Mouse (Mus musculus) layer of hippocampus, postnatal 25 days (tissue): ENCODE measurements around the gene Slirp. TPM values are rescaled to one million over a fixed set of nuclear protein-coding genes. Genes with fewer than 3 reads are reported as not detected.
A peak's percentile ranks its signal among the peaks of the same experiment; 100 is the strongest.
"Not testable (repeated sequence)": the region's sequence is repeated elsewhere in the genome, so short reads cannot be mapped to it uniquely, and the experiment has no call there.

ENCODE experiments used
- DNase-seq, 2 experiments: peaks; one replicate each; pipeline ENCODE4 v3.0.0; 2022; ENCODE audit warnings: mixed read lengths in 2 of 2, low spot score in 1 of 2; ENCODE audit errors: extremely low spot score in 1 of 2
- total RNA-seq, 2 experiments: library from RNA; stranded (reverse); gene quantifications; 2 replicates each; pipeline ENCODE4 v1.2.3; 2021

The Slirp gene
- total RNA-seq, 2 experiments from 2014 or later, result 98.9 to 101 TPM

GRCm38 (mm10) chr12:87426354-87427031, 17.2 kb upstream of the Slirp start:
- no peak for DNase-seq

DNA sequence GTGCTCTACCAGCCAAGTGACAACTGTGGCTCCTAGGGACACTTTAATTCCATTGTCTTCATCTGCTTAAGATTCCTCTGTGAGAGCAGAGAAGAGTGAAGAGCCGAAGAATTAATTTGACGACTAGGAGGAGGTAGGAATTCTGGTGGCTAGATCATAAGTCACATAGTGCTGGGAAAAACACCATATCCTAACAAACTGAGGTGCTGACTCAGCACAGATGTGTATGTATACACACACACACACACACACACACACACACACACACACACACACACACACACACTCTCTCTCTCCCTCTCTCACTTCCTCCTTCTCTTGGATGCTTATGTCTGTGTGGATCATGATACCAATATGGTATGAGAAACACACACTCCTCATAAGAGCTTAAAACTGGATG, 15.4 kb upstream of the Slirp start:
- DNase-seq, result no peak

DNA sequence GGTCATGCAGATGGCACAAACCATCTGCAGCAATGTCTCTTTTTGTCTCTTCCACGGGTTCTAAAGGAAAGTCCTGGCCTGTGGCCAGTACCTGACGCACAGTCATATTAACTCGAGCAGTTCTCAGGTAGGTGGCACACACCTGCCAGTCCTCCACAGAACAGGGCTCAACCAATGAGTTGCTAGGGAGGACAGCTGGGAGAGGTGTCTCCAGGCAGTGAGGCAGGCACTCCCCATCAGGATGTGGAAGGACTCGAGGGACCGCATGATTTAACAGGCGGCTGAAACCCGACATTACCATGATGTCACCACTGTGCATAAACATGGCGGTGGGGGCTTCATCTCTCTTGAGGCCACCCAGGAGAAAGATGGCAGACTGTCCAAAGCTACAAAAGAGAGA, 14.8 kb upstream of the Slirp start:
- no peak for DNase-seq

DNA sequence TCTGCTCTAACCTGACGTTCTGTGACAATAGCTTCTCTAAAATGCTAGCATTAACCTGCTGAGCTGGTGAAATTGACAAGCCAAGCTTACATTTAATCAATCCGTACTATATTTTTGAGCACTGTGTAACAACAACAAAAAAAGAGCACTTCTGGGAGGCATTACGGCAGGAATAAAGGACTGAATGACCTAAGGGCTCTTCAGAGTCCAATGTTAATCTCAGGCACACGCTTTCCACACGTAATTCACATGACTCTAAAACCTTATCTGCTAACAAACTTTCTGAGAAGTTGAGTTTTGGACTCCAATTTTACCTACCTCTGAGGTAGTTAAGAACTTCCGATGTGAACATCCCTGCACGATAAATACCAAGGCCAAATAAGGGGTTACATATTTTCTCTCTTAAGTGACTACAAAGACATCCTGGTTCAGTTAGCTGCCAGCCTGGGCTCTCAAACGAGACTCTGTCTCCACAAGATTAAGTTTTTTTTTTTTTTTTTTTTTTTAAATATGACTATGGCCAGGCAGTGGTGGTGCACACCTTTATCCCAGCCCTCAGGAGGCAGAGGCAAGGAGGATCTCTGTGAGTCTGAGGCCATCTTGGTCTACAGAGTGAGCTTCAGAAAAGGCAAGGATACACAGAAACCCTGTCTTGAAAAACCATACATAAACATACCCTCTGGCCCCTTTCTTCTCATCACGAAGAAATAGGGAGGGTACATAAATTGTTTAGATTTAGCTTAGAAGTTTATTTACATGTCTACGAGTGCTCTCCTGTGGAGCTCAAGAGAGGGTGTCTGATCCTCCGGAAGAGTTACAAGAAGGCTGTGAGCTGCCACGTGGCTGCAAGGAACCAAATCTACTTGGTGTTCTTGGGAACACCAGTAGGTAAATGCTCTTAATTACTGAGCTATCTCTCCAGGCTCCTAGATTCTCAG, 1.2 kb upstream of the Slirp start:
- DNase-seq, result no peak

GRCm38 (mm10) chr12:87443115-87443699, 489 bp upstream of the Slirp start:
- DNase-seq, result no peak

- DNase-seq, result no peak
Measured at GRCm38 (mm10) chr12:87444211-87444610, 515 bp downstream of the Slirp start.

- DNase-seq, result no peak
Measured at GRCm38 (mm10) chr12:87449456-87449855, 5.8 kb downstream of the Slirp start.

DNA sequence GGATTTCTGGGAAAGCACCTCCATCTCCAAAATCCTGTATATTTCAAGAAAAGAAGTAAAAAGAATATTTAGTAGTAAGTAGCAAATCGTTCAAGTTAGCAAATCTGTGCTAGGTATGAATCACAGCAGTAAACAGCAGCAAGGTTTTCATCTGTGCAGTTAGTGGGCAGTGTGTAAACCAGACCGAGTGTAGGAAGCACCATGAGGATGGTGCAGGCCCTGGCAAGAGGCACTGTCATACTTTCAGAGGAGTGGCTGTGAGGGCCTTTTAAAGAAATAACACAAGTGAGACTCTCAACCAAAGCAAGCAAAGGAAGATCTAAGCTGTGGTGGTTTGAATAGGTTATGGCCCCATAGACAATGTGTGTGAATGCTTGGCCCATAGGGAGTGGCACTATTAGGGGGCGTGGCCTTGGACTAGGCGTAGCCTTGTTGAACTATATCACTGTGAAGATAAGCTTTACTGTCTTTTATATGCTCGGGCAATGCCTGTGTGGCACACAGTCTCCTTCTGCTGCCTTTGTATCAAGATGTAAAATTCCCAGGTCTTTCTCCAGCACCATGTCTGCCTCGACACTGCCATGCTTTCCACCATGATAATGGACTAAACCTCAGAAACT, 21.1 kb downstream of the Slirp start:
- no peak for DNase-seq

DNA sequence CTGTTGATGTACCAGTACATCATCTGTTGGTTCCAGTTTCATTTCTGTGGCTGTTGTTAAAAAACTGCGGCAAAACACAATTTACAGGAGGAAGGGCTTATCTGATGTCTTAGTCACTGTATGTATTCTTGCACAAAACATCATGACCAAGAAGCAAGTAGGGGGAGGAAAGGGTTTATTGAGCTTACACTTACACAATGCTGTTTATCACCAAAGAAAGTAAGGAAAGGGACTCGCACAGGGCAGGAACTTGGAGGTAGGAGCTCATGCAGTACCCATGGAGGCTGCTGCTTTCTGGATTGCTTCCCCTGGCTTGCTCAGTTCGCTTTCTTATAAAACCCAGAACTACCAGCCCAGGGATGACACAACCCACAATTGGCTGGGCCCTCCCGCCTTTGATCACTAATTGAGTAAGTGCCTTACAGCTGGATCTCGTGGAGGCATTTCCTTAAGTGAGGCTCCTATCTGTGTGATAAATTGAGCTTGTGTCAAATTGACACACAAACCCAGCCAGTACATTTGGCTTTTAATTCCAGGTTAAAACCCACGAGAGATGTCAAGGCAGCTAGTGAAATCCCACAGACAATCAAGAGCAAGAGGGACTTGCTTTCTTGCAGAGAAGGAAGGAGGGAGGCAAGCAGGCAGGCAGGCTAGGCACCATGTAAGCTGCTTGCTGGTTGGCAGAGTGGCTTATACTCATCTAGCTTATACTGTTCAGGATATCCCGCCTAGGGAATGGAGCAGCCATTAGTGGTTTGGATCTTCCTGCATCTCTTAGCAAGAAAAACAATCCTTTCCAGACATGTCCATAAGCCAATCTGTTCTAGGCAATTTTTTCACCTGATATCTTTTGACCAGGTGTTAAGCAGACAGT, 26.8 kb downstream of the Slirp start:
- no peak for DNase-seq

GRCm38 (mm10) chr12:87471421-87471963, 27.8 kb downstream of the Slirp start:
- DNase-seq, result no peak

DNA sequence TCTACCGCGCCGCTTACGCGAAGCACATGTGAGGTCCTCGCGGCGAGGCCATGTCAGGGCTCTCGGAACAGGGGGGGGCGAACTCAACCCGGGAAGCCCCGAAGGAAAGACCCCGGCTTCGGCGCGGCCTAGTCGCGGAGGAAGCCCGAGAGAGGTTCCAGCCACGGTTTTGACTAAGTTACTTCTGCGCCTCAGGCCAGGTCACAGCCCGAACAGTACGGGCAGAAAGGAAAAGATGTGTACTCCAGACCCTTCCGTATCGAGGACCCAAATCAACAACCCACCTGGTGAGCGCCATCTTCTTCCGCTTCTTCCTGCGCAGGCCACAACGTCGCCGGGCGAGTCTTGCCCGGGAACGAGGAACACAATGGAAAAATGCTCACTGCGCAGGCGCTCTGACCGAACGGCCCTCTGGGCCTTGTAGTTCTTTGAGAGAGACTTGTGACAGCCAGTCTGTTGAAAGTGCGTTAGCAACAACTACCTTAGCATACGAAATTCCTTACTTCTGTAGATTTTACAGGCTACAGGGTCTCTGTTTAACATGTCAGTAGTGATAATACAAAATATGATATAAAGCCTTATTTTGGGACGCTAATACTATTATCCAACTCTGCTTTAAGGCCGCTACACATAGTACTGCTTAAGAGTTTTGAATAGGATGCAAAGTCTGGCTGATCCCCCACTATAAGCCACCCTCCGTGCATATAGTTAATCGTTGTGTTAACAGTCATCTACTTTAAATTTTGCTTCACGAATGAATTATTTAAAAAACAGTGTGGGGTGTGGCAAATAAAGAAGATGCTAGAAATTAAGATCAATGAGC, 28.5 kb downstream of the Slirp start, which contains the start of gene Snw1:
Snw1 (minus strand) TSS at position 311 of the 823 bp plus-strand sequence.
- peak; percentile 84 to 88 for DNase-seq

- DNase-seq, result no peak
Measured at GRCm38 (mm10) chr12:87474756-87475155, 31.1 kb downstream of the Slirp start.

GRCm38 (mm10) chr12:87482482-87482881, 38.8 kb downstream of the Slirp start:
- not testable (repeated sequence) for DNase-seq

GRCm38 (mm10) chr12:87488683-87489082, 45.0 kb downstream of the Slirp start:
- DNase-seq, result not testable (repeated sequence)

- not testable (repeated sequence) for DNase-seq
Measured at GRCm38 (mm10) chr12:87494421-87494820, 50.7 kb downstream of the Slirp start, which contains the start of gene Gm5788. Gm5788 (plus strand) TSS chr12:87494721.
